Mouse (Mus musculus) adrenal gland, adult 18-20 months (tissue): ENCODE data around the gene Avil. TPM values are rescaled to one million over a fixed set of nuclear protein-coding genes. Genes with fewer than 3 reads are reported as not detected.
A peak's percentile ranks its signal among the peaks of the same experiment; 100 is the strongest.

Source experiments
- DNase-seq, 2 experiments: peaks; one replicate each; pipeline ENCODE4 v3.0.0; 2021 to 2022; ENCODE audit warnings: low spot score in 2 of 2
- total RNA-seq, 2 experiments: library from RNA; stranded (reverse); gene quantifications; 1 replicate in 1 of 2; 2 replicates in 1 of 2; pipeline ENCODE4 v1.2.3; 2021

Avil gene
- total RNA-seq, 2 experiments from 2014 or later: 0.67 to 5.5 TPM

DNA sequence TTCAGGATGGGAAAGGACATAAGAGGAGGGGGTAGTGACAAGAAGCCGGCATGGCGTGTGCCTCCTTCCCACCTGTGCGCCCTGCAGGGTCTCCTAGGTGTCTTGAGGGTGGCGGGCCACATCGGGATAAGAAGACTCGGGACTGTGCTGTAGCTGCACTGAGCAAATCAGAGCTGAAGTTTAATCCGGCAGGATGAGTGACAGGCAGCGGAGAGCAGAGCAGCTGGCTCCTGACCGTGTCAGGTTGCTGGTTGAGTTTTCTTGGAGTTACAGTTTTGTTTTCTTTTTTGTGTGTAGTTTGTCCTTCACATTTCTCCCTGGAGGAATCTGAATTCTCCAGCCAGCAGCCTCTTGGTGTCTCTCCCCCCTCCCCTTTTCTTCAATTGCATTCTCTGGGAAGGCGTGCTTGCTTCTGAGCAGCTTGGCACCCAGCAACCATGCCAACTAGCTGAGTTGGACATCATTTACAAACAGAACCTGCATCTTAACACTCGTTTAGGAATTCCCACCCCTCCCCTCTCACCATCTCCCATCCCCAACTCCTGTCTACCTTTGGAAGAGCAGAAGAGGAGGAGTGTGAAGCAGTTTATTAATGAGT, 19.5 kb upstream of the Avil start:
- DNase-seq: no peak

DNA sequence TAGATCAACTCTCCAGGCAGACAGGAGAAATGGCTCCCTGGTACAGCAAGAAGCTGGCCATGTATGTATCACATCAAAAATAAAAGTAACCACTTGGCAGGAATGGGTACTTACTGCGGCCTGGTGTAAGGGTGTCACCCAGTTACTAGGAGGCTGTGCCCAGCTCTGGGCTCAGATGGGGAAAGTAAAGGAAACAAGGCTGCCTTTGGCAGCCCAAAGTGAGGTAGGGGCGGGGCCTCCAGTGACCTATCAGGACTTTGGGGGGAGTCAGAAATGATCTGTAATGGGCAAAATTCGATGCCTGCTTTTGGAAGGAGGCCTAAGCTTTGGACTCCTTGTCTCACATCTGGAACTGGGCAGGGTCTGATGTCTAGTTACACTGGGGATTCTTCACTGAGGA, 18.8 kb upstream of the Avil start:
- no peak for DNase-seq

DNA sequence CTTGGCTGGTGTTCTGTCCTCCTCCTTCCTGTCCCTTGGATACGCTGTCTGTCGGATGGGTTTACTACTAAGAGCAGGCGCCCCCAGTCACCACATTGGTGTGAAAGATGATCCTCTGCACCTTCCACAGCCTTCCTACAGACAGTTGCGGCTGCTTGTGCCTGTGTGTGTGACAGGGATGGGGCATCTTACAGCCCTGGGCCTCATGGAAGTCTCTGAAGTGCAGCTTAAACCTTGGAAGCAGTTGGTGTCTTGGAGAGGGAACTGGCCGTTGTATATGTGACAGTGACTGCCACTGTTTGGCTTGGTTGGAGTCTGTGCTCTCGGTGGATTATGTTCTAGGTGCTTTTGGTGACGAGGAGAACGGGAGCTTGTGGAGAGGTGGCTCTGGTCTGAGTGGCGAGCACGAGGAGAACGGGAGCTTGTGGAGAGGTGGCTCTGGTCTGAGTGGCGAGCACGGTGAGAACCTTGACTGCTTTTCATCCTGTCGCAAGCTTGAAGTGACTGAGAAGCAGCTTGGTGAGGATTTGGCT, 17.2 kb upstream of the Avil start:
- no peak for DNase-seq

DNA sequence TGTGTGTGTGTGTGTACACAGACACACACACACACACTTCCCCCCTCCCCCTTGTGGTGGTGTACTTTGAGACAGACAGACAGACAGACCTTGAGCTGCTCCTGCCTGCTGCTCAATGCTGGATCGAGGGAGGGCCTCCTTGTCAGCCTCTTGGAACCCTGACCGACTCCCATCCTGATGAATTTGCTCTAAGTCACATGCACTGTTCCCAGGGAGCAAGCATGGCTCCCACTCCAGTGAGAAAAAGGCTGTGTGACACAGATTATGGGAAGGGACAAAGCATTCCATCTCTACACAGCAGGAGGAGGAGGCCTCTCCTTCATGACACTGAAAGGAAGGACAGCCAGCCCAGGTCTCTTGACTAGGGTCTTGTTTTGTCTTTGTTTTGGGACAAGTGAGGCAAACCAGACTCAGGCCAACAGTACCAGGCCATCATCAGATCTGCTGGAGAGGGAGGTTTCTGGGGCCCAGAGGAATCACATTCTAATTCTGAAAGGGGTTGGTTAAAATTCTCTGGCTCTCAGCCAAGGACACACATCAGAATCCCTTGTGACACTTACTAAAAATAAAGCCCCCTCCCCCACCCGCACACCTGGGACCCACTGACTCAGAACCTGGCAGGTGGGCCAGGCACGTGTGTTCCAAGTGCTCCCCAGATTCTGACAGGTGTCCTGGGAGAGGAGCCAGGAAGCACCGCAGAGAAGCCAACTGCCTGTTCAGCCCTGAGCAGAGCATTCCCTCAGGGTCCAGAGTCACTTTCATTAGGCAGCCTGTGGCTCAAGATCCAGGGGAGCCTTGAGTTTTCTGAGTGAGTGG, 16.1 kb upstream of the Avil start:
- no peak for DNase-seq

DNA sequence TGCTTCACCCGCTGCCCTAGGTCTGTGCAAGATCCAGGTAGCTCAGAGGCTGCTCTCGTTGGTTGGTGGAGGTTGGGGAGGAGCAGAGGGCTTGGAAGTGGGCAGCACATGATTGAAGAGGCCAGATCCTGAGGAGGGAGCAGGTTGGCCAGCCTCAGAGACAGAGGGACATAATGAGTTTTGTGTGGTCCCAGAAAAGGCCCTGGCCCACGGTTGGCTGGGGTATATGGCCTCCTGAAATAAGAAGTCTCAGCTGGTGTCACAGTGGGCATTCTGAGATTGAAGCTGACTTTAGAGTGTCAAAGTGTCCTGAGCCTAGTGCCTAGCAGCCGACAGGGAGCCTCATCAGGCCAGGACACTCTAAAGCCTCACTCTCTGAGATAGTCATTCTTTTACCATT, 15.4 kb upstream of the Avil start:
- no peak for DNase-seq

DNA sequence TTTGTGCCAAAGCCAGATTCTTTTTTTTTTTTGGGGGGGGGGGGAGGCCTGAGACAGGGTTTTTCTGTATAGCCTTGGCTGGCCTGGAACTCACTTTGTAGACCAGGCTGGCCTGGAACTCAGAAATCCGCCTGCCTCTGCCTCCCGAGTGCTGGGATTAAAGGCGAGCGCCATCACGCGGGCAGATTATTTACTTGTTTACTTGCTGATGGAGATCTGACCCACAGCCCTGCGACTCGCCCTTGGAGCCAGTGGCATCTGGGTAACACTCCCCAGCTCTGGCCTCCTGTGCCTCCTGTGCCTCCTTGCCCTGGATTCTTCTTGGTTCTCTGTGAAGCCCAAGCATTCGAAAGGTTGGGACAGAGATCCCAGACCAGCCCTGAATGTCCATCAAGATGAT, 14.9 kb upstream of the Avil start:
- no peak for DNase-seq

DNA sequence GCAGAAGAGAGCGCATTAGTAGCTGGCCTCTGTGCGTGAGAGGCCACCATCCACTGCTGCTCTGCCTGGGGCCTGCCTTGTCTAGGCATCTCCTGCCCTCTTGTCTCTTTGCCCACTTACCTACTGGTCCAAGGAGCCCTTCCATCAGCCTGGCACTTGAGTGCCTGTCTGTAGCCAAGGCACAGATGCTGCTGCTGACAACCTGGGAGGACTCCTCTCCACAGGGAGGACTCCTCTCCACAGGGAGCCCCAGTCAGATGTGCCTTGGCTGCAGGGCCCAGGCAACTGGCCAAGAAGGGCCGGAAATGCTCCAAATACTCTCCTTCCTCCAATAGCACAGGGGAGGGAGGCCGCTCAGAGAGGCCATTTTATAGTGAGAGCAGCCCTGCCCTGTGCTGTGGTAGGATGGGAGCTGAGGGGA, 14.0 kb upstream of the Avil start:
- peak; percentile 64 to 74 for DNase-seq

DNA sequence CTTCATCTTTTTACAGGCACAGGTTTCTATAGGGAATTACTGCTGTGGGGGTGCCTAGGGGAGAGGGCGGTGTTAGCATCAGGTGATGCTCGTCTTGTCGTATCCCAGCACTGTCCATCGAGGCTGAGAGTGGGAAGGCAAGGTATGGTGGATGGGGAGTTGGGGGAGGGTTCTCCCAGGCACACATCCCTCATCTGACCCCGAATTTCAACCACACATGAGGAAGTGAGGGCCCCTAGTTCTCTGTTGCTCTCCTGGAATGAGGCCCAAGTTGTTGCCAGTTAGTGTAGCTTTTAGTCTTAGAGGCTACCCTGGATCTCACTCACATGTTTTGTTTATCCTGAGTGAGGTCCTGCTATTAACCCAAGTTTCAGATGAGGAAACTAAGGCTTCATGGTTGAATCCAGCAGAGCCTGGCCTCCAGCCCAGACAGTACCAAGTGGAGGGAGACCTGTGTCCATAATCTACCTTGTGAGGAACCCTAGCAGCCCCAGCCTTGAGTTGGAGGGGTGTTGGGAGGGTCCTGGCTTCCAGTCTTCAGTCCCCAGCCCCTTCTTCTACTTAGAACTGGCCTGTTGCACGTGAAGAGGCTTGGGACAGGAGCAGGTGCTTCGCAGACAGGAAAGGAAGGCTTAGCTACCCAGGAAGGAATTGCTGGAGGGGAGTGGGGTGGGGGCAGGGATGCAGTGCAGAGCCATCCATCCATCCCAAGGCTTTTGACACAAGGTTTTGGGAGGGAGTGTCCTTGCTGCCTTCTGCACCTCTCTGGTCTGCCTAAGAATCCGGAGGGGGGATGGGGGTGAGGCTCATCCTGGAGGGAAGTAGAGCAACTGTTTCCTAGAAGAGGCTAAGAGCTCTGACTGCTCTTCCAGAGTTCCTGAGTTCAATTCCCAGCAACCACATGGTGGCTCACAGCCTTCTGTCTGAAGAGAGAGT, 13.1 kb upstream of the Avil start:
- DNase-seq: no peak

DNA sequence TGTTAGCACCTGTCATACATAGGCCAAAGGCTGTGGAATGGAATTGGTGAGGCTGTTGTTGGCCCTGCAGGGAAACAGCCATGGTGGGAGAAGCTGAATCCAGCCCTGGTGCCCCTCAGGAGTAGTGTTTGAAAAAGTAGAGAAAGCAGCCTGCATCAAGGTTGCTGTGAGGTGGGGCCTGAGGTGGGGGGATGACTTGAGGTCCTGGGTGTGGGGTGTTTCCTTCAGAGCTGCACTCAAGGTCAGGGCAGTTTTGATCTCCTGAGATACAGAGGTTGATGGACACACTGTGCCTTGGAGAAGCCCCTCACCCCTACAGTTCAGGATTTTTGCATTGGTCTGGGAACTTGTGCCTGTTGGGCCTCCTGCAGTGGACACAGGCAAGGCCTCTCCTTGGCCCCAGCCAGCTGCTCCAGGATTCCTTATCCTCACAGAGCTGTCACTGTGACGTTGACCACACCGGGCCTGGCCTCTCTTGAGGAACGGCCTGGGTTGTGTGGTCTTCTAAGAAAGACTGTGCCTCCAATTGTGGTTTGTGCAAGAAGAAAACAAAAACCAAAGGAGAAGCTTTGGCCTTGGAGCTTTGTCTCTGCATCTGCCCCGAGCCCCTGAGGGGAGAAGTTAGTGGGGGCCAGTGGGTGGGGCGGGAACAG, 11.9 kb upstream of the Avil start:
- no peak for DNase-seq

DNA sequence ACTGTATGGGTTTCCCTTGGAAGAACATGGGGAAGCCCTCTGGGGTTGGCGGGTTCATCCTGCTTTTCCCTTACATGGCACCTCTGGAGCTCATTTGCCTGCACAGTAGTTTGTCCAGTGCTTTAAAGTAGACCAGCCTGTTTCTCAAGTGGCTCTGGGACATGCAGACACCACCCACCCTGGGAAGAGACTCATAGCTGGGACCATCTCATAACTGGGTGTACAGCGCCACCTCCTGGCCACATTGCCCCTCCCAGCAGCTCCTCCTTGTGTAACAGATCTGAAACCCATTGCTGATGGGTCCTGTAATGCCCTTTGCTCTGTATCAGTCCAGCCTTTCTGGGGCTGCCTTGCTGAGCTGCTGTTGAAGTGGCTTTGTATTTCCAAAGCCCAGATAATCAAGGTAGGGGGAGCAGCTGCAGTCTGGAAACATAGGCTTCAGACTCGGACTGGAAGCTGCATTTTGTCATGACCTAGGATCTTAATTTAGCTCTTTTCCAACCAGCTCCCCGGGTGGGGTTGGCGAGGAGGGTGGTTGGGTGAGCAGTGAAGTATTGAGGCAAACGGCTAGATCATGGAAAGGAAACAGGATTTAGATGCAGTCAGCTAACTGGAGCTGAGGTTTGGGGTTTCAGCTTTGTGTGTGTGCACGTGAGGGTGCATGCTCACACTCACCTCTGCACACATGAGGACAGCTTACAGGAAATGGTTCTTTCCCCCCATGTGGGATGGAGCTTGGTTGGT, 10.0 kb upstream of the Avil start:
- DNase-seq: peak; percentile 89 to 90

DNA sequence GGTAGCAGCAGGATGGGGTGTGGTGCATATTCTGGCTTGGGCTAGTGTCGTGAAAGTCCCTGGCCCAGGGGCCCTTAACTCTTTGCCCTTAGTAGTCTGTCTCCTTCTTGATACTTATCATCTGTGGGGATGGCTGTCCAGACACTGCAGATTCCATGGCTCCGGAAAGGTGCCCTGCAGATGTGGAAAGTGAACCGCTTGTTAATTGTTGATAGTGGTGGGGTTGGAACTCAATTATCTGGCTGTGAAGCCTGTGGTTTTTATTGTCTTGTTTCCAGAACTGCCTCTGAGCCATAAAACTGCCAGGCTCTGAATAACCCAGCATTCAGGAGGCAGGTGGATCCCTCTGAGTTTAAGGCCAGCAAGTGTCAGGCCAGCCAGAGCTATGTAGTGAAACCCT, 8.8 kb upstream of the Avil start:
- DNase-seq: no peak

DNA sequence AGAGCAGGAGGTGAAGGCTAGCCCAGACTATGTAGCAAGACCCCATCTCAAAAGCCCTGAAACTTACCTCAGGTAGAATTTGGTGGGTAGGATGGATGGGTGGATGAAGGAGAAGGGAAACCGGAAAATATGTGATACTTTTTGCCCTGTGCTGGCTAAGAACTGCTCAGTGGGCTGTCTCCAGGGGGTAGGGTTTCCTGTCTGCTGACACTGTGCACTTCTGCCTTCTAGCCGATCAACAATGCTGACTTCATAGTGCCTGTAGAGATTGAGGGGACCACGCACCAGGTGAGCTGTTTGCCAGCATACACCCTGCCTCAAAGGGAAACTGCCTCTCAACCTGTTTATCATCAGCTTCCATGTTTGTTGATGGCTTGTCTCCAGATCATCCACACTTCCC, 6.9 kb upstream of the Avil start:
- no peak for DNase-seq

DNA sequence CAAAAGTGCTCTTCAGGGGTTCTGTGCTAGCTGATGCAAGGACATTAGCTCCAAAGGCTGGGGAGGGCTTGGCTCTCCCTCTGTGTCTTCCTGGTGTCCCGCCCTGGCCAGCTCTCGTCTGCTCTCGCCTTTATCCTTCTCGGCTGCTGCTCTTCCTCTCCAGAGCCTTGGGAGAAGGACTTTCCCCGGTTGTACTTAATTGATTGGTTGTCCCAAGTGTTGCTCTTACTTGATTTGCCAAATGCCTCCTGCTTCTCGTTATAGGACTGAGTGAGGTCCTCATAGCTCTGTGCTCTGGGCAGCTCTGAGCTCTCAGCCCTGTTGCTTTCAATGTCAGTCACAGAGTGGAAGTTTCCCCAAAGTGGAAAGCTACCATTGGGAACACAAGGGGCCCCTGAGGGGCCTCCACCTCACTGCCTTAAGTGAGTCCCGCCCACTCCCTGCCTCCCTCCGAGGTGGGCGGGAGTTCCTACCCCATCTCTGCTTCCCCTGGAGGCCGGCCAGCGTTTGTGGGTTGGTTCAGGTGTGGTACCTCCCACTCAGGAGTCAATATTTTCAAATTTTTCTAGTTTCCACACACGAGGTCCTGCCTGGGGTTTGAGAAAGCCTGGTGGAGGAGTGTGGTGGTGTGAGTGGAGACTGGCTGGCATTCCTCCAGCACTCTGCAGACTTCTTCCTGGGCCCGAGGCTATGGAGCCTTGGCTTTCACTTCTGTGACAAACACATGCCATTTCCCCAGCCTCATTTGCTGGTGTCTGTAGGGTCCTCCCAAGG, 3.0 kb upstream of the Avil start:
- no peak for DNase-seq

DNA sequence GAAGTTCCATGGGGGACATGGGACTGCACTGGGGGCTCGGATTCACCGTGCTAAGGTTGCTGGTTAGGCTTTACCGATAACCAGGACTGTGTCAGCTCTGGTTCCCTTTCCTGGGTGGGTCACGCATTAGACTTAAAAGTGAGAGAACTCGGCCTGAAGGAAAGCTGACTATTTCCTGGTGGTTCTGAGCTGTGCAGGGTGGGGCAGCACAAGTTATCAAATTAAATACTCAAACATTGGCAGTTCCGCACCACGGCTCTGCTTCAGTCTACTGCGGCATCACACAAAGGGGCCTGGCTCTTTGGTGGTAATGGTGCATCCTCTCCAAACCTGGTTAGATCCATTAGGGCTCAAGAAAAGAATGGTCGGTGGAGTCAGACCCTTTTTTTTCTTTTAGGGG, 788 bp downstream of the Avil start:
- DNase-seq: no peak

DNA sequence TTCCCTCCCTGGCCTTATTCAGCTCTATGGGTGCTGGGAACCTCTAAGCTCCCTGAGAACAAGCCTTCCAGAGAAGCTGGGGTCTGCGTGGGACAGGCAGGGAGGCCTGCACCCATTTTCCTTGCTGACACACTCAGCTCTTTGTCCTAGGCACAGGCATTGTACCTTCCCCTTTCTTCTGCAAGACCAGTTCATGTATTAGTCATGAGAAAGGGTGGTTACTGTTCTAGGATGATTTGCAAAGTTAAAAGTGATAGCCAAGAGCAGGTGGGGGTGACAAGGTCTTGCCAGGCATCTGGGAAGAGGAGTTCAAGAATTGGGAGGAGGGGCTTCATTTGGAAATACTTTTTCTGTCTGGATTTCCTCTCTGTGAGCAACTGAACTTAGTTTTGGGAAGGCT, 1.5 kb downstream of the Avil start:
- DNase-seq: no peak

DNA sequence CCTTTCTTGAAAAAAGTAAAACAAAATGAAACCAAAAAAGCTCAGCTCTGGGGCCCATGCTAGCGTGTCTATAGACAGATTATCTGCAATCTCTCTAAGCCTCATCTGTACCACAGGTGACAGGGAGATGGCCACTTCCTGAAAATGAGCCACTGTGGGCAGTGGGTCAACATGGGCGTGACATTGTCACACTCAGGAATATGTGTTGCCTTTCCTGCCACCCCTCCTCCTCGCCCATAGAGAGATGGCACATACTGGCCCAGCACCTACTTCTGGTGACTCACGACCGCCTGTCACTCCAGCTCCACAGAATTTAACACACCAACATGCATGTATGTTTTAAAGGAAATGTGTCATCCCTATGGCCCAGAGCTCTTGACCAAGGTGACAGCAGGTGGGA, 2.3 kb downstream of the Avil start:
- no peak for DNase-seq

DNA sequence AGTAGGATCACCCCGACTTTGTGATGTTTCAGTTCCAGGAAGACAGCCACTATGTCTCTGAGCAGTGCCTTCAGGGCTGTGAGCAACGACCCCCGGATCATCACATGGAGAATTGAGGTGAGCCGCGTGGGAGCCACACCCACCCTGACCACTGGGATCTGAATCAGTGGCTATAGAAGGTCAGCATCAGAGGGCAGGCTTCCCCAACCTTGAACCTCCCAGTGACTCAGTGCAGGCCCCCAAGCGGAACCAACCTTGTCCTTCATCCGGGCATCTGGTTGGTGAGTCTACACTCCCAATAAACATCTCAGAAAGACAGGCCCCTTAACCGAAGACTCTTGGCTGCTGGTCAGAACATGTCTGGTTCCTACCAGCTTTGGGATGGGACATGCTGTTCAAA, 2.8 kb downstream of the Avil start:
- DNase-seq: peak; percentile 46 to 56

DNA sequence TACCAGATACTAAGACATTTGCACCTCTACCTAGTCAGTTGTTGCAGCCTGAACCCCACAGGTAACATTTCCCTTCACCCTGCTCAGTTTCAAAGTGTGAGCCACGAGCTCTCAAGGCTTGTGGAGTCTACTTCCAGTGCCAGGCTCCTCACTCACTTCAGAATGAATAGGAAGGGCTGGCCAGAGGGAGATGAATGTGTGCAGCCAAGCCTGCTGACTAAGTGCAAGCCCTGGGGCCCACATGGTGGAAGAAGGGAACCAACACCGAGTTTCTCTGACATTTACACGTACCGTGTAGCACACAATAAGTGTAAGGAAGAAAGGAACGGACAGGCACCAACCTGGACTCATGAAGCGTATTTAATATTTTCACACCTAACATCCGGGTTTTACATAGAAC, 3.3 kb downstream of the Avil start:
- DNase-seq: no peak

DNA sequence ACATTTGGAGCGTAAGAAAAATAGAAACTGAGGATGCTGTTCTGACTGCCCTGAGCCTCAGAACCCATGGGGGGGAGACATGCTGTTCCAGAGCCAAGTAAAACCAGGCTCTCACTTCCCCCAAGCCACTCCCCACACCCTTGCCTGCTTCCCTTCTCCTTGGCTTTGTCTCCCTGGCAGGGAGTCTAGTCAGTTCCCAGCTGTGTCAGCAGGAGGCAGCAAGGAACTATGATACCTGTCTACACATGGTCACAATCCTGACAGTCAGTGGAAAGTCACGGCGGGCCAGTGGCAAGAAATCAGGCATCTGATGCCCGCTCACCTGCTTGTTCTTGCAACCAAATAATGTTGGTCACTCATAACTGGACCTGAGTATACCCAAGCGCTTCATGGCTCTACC, 16.0 kb downstream of the Avil start:
- no peak for DNase-seq

DNA sequence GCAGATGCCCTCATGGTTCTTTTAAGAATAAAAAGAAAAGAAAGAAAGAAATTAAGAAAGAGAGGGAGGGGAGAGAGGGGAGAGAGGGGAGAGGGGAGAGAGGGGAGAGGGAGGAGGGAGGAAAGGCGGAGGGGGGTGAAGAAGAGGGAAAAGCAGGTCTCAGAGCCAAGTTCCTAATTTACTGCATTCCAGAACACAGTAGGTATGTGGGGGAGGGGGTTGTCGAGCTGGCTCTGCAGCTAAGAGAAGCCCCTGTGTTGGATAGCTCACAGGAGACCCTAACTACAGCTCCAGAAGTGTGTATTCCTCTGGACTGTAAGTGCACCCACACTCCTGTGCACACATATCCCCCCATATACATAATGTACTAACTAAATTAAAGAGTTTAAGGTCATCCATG, 16.6 kb downstream of the Avil start:
- DNase-seq: no peak
